Mouse (Mus musculus): ENCODE results near the gene Atp5g2. TPM values are rescaled to one million over a fixed set of nuclear protein-coding genes. Genes with fewer than 3 reads are reported as not detected.

Atp5g2 gene
- polyA plus RNA-seq (2016; fragmentation: Nextera tagmentation; extraction: Ambion mirVana) = 61.8 and 74.3 TPM in 2 replicates

DNA sequence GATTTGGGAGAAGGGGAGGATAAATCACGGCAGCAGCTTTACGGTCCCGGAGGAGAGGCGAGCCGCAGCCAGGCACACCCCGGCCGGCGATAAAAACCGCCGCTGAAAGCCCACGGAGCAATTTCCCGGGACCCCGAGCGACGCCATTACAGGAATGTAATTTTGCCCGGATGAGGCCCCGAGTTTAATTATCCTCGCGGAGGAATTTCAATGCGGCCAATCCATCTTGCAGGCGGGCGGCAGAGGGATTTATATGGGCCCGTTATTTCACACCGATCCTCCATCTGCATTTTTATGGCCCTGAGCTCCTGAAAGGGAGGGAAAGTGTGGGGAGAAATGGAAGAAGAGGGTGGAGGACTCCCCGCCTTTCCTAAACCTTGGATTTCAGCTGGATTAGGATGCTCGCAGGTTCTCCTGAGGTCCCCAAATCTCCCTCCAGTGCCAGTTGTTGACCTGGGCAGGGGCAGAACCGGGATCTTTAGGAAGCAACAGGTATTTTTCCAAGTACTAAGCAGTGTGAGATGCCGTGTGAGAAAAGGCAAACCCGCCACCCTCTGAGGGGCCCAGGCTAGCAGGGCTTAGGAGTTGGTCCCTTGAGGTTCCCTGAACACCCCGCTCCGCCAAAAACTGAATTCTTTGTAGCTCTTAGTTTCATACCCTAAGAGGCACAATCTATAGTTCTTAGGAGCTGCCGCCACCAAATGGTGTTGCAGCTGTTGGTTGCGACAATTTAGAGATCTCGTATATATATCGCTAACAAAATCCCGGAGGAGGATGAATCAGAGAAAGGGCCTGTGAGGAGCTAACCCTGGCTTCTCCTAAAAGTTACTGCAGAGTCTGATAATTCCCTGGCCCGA, at the start of gene Atp5g2:
TSS of gene Atp5g2 (minus strand) at position 138 of the 857 bp plus-strand sequence.
- H3K27ac ChIP-seq = peak within 1 kb of the TSS; percentile 100
- H3K9me3 ChIP-seq (replicated peaks) = no peaks in the 10 kb centered on the region
- peaks cover 19% of the 10 kb centered on the region for H3K36me3 ChIP-seq
- peak within 1 kb of the TSS; percentile 87 for H3K4me3 ChIP-seq
- H3K27me3 ChIP-seq (ENCODE audit: low read depth, poor library complexity, severe bottlenecking) = no peaks in the 10 kb centered on the region
- DNase-seq (ENCODE audit: low spot score) = peak; percentile 72
- 2% methylated on average over 37 of the region's 37 CpGs for WGBS
- H3K4me1 ChIP-seq = peaks cover 49% of the 10 kb centered on the region

DNA sequence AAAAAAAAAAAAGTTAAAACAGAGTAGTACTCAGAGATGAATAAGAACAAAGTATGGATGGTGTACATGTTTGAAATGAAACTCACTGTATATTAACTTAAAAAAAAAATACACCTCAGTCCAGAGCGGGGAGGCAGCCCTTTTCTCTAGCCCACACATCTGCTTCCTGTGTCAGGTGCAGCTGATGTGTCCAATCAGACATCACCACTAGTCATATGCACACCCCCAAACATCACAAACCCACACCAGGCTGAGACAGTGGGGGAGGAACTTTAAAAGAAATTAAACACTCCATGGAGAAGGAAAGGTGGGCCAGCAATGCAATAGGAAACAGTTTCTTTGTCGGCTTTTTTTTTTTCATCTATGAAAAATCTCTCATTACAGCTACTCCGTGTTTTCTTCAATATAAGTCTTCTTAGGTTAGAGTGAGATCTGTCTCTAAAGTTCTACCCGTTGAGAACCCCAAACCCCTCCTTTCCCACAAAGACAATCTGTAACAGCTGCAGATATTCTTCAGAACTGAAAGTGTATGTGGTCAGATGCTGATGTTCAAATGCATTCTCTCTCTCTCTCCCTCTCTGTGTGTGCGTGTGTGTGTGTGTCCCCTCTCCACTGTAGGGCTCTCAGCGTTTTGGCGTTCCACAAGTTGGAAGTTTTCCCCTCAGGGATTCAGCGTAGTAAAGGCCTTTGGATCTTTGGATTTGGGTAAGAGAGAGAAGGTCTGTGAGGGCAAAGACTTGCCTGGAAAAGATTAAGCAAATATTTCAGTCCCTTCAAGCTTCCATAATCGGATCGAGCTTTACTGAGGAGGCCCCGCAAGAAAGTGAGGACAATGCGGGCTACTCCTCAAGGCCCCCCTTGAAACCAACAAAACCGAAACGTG, 49.1 kb upstream of the Atp5g2 start:
- peaks cover 16% of the 10 kb centered on the region for H3K4me1 ChIP-seq
- peak overlapping the region; percentile 78 for H3K27ac ChIP-seq
- no peaks in the 10 kb centered on the region for H3K9me3 ChIP-seq (replicated peaks)
- peak overlapping the region; percentile 72 for H3K4me3 ChIP-seq
- 21% methylated on average over 14 of the region's 14 CpGs for WGBS
- peaks cover 17% of the 10 kb centered on the region for H3K36me3 ChIP-seq
- no peak for DNase-seq (ENCODE audit: low spot score)
- no peaks in the 10 kb centered on the region for H3K27me3 ChIP-seq (ENCODE audit: low read depth, poor library complexity, severe bottlenecking)

DNA sequence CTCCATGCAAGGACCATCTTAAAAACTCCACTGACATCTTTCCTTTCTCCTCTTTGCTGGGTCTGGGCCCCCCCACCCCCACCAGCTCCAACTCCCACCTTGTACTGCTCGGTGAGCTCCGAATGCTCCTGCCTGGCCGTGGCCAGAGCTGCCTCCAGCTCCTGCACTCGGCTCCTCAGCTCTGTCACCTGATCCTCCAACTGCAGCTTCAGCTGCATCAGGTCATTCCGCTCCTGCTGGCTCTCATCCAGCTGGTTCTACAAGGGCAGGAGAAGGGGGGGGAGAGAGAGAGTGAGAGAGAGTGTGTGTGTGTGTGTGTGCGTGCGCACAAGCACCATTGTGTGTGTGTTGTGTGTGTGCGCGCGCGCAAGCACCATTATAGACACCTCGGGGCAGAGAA, 44.0 kb upstream of the Atp5g2 start:
- H3K36me3 ChIP-seq = peaks cover 59% of the 10 kb centered on the region
- H3K9me3 ChIP-seq (replicated peaks) = no peaks in the 10 kb centered on the region
- WGBS = 64% methylated on average over 12 of the region's 12 CpGs
- no peak for DNase-seq (ENCODE audit: low spot score)
- no peak overlapping the region for H3K4me3 ChIP-seq
- peaks cover 11% of the 10 kb centered on the region for H3K4me1 ChIP-seq
- H3K27me3 ChIP-seq (ENCODE audit: low read depth, poor library complexity, severe bottlenecking) = 0 out of 2 replicates have a peak, but pooled peaks cover 3% of the 10 kb centered on the region
- no peak overlapping the region for H3K27ac ChIP-seq

DNA sequence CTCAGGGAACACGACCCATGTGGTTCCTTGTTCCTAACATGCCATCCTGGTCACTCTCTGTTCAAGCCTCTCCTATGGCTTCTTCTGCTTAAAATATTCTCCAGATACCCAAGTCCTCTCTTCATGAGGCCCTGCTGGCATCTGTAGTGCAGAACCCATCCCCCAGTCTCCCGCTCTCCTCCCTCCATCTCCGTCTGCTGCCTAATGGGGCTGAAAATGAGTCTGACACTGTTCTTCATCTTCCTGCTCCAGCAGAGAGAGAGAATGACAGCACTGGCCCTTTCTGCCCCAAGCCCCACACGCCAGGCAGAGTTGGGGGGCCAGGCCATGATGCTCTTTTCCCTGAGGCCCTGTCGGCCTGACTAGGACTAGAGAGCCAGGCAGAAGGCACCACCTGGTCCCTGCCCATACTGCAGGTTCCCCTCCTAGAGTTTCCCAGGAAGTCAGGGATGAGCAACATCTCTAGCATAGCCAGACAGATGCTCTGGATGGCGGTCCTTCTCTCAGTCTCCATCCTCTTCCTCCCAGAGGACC, 35.7 kb upstream of the Atp5g2 start:
- DNase-seq (ENCODE audit: low spot score) = no peak
- Histone ChIP-seq H3K27me3 (ENCODE audit: low read depth, poor library complexity, severe bottlenecking) (peaks cover 18% of the 10 kb centered on the region), H3K4me3 (no peak overlapping the region), H3K9me3 (replicated peaks) (no peaks in the 10 kb centered on the region), H3K36me3 (peaks cover 52% of the 10 kb centered on the region), H3K4me1 (peaks cover 35% of the 10 kb centered on the region), H3K27ac (no peak overlapping the region)
- 79% methylated on average over 6 of the region's 6 CpGs for WGBS

GRCm38 (mm10) chr15:102705923-102706503, 33.9 kb upstream of the Atp5g2 start:
- Histone ChIP-seq H3K4me1 (peaks cover 35% of the 10 kb centered on the region), H3K9me3 (replicated peaks) (no peaks in the 10 kb centered on the region), H3K27me3 (ENCODE audit: low read depth, poor library complexity, severe bottlenecking) (peaks cover 19% of the 10 kb centered on the region), H3K27ac (peak overlapping the region; percentile 72; the same call in 1 of the 2 replicates), H3K4me3 (no peak overlapping the region), H3K36me3 (peaks cover 38% of the 10 kb centered on the region)
- DNase-seq (ENCODE audit: low spot score) = no peak
- 76% methylated on average over 7 of the region's 7 CpGs for WGBS

DNA sequence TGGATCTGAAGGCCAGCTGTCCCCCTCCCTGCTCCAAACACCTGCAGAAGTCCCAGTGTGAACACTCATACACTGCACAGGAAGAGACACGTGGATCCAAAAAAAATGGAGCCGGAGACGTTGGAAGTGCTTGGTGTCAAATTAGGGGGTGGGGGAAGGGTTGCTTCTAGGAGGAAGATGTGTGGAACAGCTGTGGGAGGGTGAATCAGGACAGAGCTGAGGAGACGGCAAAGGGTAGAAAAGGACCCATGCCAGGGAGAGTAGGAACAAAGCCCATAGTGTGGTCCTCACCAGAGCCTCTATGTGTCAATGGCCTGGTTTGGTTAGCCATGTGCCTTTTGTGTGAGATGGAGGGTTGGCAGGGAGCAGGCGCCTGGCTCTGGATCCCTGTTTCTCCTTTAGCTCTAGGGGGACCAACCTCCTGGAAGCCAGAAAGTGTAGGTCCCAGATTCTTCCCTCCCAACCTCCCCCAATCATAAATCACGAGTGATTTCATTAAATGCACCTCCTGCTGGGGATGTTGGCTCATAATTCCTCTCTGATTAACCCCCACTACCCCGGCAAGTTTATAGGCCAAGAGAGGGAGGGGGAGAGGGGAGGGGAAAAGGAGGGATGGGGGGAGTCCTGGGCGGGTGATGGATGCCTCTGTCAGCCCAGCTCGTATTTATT, 33.2 kb upstream of the Atp5g2 start:
- peak; percentile 35 for DNase-seq (ENCODE audit: low spot score)
- peaks cover 35% of the 10 kb centered on the region for H3K4me1 ChIP-seq
- H3K9me3 ChIP-seq (replicated peaks) = no peaks in the 10 kb centered on the region
- peak overlapping the region; percentile 72 for H3K27ac ChIP-seq
- peaks cover 32% of the 10 kb centered on the region for H3K36me3 ChIP-seq
- H3K4me3 ChIP-seq = peak overlapping the region; percentile 14
- H3K27me3 ChIP-seq (ENCODE audit: low read depth, poor library complexity, severe bottlenecking) = peaks cover 24% of the 10 kb centered on the region
- 45% methylated on average over 9 of the region's 9 CpGs for WGBS

DNA sequence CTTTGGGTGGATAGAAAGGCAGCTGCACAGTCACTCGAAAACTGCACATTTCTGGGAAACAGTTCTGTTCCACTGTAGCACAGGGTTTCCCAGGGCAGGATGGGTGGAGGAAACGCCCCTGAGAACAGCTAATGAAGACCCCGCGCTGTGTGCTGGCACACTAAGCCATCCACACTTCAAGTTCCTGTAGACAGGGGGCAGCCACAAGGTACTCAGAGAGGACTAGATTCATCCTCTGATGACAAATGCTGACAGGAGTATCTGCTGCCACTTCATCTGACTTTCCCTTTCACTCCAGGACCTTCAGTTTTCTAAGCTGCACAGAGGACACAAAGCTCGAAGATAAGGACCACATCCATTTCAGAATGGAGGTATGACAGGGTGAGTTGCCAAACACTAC, 32.7 kb upstream of the Atp5g2 start:
- WGBS = 74% methylated on average over 5 of the region's 5 CpGs
- DNase-seq (ENCODE audit: low spot score) = no peak
- Histone ChIP-seq H3K36me3 (peaks cover 26% of the 10 kb centered on the region), H3K4me1 (peaks cover 35% of the 10 kb centered on the region), H3K9me3 (replicated peaks) (no peaks in the 10 kb centered on the region), H3K27ac (peak overlapping the region; percentile 72; the same call in 1 of the 2 replicates), H3K4me3 (no peak overlapping the region), H3K27me3 (ENCODE audit: low read depth, poor library complexity, severe bottlenecking) (peaks cover 30% of the 10 kb centered on the region)

GRCm38 (mm10) chr15:102702972-102703371, 30.8 kb upstream of the Atp5g2 start:
- Histone ChIP-seq H3K27me3 (ENCODE audit: low read depth, poor library complexity, severe bottlenecking) (peaks cover 36% of the 10 kb centered on the region), H3K9me3 (replicated peaks) (no peaks in the 10 kb centered on the region), H3K4me3 (no peak overlapping the region), H3K36me3 (peaks cover 8% of the 10 kb centered on the region), H3K27ac (no peak overlapping the region), H3K4me1 (peaks cover 25% of the 10 kb centered on the region)
- no peak for DNase-seq (ENCODE audit: low spot score)
- WGBS = 80% methylated on average over 3 of the region's 3 CpGs

DNA sequence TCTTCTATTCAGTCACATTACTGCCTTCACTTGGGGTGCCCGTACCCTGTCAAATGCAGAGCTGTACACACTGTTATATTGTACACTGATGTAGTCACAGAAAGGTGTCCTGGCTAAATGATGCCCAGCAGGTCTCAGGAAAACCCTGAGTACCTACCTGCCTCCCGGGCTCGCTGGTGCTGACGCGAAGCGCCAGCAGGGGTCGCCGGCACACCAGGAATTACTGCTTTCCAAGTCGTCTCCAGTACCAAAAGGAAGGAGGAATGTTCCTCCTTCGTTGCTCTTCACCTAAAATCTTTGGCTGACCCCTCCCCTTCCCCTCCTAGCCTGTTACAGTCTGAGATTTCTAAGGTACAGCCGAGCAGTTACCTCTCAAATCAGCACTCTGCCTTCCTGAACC, 26.0 kb upstream of the Atp5g2 start:
- no peaks in the 10 kb centered on the region for H3K9me3 ChIP-seq (replicated peaks)
- H3K36me3 ChIP-seq = no peaks in the 10 kb centered on the region
- WGBS = 2% methylated on average over 11 of the region's 11 CpGs
- no peak overlapping the region for H3K4me3 ChIP-seq
- DNase-seq (ENCODE audit: low spot score) = peak; percentile 88
- H3K27ac ChIP-seq = no peak overlapping the region
- peaks cover 25% of the 10 kb centered on the region for H3K4me1 ChIP-seq
- H3K27me3 ChIP-seq (ENCODE audit: low read depth, poor library complexity, severe bottlenecking) = peaks cover 81% of the 10 kb centered on the region

DNA sequence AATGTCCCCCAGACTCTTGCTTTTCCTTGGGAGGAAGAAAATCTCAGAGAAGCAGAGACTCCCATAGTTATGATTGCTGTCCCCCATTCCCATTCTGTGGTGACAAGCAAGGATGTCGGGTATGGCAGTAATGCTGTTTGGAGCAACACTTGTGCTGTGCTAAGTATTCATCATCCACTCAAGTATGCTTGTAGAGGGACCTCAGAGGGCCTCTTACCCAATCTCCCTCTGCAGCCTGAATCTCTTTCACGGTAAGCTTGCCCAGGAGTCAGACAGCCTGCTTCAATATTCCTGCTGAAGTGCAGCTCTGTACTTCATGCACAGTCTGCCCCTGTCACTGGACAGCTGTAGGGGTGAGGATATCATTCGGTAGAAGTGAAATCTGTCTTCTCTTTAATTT, 24.7 kb upstream of the Atp5g2 start:
- no peak for DNase-seq (ENCODE audit: low spot score)
- 54% methylated on average over 3 of the region's 3 CpGs for WGBS
- Histone ChIP-seq H3K9me3 (replicated peaks) (no peaks in the 10 kb centered on the region), H3K27ac (no peak overlapping the region), H3K36me3 (no peaks in the 10 kb centered on the region), H3K27me3 (ENCODE audit: low read depth, poor library complexity, severe bottlenecking) (peaks cover 92% of the 10 kb centered on the region), H3K4me1 (peaks cover 36% of the 10 kb centered on the region), H3K4me3 (no peak overlapping the region)

- H3K4me1 ChIP-seq = peaks cover 43% of the 10 kb centered on the region
- no peaks in the 10 kb centered on the region for H3K36me3 ChIP-seq
- 1% methylated on average over 11 of the region's 11 CpGs for WGBS
- peak; percentile 54 for DNase-seq (ENCODE audit: low spot score)
- peak overlapping the region; percentile 61 for H3K4me3 ChIP-seq
- H3K27ac ChIP-seq = no peak overlapping the region
- no peaks in the 10 kb centered on the region for H3K9me3 ChIP-seq (replicated peaks)
- peaks cover 88% of the 10 kb centered on the region for H3K27me3 ChIP-seq (ENCODE audit: low read depth, poor library complexity, severe bottlenecking)
Observed at GRCm38 (mm10) chr15:102693600-102693999, 21.4 kb upstream of the Atp5g2 start.

DNA sequence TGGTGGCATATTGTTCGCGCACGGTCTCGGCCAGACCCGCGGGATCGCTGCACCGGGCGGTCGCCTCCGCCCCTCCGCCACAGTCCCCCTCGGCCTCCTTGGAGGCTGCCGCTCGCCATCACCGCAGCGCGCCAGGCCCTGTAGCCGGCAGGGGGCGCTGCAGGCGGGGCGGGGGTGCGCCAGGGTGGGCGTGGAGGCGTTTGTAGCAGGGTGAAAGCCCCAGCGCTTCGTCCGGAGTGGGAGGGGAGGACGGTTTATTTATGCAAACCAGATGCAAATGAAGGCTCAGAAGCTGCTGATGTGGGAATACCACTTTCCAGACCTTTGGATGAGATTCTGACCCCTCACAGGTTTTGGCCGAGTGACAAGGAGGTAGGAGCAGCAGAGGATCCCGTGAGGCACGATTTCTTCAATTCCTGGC, 20.8 kb upstream of the Atp5g2 start:
- H3K27ac ChIP-seq = peak overlapping the region; percentile 48
- H3K27me3 ChIP-seq (ENCODE audit: low read depth, poor library complexity, severe bottlenecking) = peaks cover 85% of the 10 kb centered on the region
- H3K36me3 ChIP-seq = no peaks in the 10 kb centered on the region
- H3K9me3 ChIP-seq (replicated peaks) = no peaks in the 10 kb centered on the region
- DNase-seq (ENCODE audit: low spot score) = peak; percentile 92
- WGBS = under 1% methylated on average over 32 of the region's 32 CpGs
- peaks cover 43% of the 10 kb centered on the region for H3K4me1 ChIP-seq
- peak overlapping the region; percentile 61 for H3K4me3 ChIP-seq

All from limb, embryonic 10.5 days (tissue).